Mouse (Mus musculus) left cerebral cortex, postnatal 4 days (tissue): ENCODE data around the gene Stra6. TPM values are rescaled to one million over a fixed set of nuclear protein-coding genes. Genes with fewer than 3 reads are reported as not detected.

ENCODE experiments used
- DNase-seq: peaks from one replicate; pipeline ENCODE4 v3.0.0-alpha.2; 2022
- intact Hi-C: fragments of 180-260 bp; cut with DNase I; formaldehyde crosslinking; loops from one replicate; pipeline ENCODE4 v1.15.1; 2025
- total RNA-seq, 2 experiments: library from RNA; stranded (reverse); gene quantifications; 2 replicates each; pipeline ENCODE4 v1.2.3; 2021

Stra6 gene
- total RNA-seq, 2 experiments from 2014 or later: 10.1 to 12.5 TPM

DNA sequence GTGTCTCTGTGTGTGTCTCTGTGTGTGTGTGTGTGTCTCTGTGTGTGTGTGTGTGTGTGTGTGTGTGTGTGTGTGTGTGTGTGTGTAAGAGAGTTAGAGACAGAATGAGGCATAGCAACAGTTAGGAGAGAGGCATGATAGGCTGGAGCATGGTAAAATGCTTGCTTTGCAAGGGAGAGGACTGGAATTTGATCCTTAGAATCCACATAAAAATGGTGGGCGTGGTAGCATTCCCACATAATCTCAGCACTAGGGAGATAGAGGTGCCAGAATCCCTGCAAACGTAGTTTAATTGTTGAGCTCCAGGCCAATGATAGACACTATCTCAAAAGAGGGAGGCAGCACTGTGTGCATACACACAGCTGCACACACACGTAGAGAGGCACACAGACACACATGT lies 61.5 kb downstream of the Stra6 start:
- no peak for DNase-seq
- intact Hi-C loops: no loop called here

DNA sequence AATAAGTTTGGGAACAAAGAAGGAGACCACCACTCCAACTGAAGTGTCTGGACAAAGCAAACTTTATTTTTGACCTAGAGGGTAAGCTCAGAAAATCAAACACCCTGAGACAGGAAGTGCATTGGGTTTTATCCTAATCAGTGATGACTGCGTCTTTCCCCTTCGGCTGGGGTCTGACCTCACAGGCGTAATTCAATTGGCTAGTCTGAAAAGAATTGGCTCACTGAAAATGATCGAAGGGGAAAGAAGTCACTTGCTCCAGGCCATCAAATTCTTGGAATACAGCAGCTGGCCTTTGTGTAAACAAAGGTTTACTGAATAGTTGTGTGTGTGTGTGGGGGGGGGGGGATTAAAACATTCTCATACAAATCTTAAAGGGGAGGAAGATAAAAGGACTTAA lies 62.2 kb downstream of the Stra6 start:
- no peak for DNase-seq
- intact Hi-C loops: no loop called here

DNA sequence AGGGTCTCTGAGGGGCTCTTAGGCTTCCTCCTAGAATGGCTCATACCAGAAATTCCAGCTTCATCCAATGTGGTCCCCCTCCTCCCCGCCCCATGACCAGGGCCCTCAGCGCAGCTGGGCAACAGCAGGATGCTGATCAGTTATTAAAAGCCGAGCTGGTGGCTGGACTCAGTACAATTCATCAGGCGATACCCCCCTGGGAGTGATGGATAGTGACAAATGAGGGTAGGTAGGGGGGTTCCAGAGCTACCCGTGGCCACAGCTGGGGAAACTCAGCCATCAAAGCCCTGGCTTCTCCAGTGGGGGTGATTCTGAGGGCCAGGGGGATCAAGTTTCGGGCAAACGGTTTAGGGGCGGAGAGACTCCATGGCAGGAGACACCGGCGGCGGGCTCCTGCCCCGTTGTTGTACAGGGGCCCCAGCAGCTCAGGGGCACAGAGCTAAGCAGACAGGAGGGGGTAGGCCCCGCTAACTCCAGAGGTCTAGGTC lies 65.4 kb downstream of the Stra6 start:
- intact Hi-C loops: no loop called here
- DNase-seq: no peak

DNA sequence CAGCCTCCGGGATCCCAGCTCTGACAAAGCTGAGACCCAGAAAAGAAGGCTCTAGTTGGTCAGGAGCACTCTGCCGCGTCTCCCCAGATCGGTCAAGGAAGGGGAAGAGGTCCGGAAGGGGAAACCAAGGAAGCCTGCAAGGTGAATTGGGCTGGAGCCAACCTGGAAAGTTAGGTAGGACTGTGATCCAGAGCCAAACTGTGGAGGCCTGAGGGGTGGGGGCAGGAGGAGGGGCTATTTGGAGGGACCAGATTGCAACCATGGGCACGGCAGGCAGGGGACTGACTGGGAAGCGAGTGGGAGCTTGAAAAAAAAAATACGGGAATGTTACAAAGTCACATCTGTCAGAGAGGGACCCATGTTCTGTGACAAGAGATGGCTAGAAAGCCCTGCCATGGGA lies 65.9 kb downstream of the Stra6 start:
- no peak for DNase-seq
- intact Hi-C loops: no loop called here

DNA sequence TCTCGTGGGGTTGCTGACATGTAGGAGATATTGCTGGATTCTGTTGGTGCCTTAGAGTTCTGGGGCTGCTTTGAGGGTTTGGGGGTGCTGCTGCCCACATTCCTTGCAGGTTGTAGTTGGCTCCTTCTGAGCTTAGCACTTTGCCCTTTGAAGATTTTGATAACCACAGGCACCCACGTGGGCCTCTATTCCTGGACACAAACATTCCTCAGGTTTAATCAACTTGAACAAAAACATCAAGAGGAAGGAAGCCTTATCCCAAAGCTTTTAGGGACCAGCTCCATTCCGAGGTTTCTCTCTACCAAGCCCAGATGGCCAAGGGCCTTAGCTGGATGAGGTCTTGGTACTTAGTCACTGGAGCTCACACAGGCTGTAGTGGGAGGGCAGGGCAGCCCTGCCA lies 67.3 kb downstream of the Stra6 start:
- DNase-seq: no peak
- intact Hi-C loops: no loop called here

DNA sequence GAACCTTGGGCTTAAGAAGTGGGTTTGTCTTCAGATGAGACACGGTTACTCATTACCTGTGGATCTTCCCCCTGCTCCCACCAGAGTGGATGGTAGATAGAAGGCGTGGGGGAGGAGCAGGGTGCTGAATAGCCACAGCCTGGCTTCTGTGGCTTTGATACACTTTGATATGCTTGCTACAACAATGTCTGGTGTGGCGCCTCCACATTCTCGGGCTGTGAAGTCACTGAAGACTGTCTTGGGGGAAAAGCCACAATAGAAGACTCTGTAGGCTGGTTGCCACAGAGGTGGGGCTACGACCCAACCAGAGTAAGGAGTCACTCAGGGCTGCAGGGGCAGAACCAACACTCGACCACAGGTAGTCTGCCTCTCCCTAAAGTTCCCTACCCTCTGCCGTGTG lies 68.1 kb downstream of the Stra6 start:
- intact Hi-C loops: no loop called here

DNA sequence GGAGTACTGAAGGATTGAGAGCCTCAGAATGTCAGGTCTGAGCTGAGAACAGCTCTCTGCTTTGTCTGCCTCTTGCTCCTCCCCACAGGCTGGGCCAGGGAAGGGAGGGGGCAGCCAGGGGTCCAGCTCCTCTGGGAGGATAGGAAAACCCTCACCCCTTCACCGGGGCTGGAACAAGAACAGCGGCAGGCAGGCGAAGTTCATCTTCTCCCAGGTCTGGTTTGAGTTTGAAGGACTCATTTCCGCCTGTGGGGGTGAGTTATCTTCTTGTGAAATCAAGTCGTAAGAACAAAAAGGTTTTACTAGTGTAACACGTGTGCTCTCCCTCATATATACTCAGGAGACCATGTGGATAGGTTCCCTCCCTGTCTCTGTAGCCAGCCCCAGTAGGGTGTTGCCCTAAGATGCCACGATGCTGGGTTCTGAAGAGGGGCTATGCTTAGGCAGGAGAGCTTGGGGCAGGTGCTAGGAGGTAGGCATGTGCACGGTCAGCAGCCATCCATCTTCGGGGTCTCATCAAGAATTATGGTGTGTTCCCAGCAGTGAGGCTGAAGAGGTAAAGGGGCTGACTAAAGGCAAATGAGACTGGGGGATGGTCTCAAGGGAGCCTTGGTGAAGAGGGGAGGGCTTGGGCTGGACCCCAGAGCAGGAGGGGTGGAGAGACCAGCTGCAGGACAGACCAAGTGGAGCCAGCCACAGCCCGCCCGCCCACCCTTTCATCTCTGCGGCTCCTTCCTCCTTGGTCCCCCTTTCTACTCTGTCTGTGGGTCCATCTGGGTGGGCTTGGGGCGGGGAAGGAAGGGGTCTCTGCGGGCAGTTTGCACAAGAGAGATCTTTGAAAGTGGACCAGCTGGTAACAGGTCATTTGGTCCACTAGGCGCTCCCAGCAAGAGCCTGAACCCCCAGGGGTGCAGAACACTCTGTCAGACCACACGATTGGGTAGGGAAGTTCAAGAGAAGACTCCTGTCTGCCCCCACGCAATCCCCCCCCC lies 70.6 kb downstream of the Stra6 start:
- intact Hi-C loops: no loop called here
- DNase-seq: peak; percentile 56

More for the DNA sequence above, 68.1 kb downstream of the Stra6 start:
- DNase-seq: no peak

DNA sequence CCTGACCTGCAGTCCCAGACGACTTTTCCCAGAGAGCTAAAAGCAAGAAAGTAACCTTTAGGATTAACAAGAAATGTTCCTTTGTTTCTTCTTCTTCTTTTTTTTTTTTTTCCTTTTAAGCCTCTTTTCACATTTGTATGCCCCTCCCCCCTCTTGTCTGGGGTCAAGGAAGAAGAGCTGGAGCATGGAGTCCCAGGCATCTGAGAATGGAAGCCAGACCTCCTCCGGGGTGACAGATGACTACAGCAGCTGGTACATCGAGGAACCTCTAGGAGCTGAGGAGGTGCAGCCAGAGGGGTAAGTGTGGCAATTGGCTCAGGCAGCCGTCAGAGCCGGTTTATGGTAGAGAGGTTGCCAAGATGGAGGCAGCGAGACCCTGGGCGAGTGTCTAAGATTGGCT lies 71.3 kb downstream of the Stra6 start:
- peak; percentile 91 for DNase-seq
- intact Hi-C loops: no loop called here

DNA sequence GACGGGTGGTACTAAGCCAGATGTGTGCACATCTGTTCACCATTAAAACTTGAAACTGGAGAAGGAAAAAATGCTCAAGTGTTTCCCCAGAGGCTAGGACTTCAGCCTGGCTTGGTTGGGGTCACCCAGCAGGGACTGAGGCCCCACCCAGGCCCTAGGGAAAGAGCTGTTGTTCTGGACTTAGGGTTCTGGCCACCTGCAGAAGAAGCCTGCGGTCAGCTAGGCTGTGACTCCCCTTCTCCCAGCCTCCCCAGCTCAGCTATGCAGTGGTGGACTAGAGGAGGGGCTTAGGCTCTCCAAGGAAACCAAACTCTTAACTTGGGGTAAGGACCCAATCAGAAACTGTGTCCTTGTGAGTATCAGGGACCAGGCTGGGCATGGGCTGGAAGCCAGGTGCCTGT lies 72.3 kb downstream of the Stra6 start:
- intact Hi-C loops: no loop called here
- DNase-seq: no peak

DNA sequence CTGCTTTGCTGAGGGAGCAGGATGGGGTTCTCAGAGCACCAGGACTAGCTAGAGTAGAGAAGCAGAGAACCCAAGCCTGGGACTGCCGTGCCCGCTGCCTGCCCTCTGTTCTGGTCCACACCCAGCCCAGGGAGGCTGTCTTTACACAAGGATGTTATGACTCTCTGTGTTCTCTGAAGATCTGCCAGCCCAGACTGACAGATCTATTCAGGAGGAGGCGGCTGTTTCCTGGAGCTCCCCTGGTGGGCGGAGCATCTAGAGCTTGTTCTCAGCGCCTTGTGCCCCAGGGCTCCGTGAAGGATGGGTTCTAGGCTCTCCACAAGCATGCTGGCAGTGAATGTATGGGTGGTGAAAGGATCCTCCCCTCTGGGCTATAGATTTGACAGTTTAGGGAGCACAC lies 76.4 kb downstream of the Stra6 start:
- intact Hi-C loops: no loop called here
- no peak for DNase-seq

DNA sequence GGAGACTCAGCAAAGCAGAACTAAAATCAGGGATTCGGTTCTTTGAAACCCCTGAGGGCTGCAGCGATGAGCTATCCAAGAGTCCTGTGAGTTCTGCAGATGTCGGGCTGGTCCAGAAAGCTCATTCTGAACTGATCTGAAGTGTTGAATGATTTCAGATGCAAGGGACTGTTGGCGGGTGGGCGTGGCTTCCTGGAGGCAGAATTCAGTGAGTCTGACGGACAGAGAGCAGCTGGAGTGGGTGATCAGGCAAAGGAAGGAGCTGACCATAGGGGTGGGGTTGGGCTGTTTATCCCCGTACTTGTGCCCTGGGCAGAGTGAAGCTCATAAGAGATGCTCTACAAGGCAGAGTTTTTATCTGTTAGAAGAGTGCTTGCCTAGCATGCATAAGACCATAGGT lies 79.8 kb downstream of the Stra6 start:
- intact Hi-C loops: no loop called here
- peak; percentile 45 for DNase-seq

DNA sequence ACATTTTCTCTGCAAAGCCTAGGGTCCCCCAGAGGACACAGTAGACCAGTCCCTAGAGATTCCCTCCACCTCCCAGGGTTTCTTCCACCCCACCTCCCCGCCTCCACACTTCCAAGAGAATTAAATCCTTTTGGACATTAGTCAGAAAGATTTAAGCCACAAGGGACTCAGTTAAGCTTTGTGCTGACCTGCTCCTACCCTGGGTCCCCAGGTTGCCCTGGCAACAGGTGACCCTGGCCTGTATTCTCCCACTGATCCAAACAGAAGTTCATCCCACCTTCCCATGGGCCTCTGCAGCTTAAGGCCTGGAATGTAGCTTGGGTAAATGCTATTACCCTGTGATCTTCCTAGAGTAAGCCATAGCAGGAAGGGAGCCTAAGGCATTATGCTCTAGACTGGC lies 81.1 kb downstream of the Stra6 start:
- DNase-seq: no peak
- intact Hi-C loops: no loop called here

DNA sequence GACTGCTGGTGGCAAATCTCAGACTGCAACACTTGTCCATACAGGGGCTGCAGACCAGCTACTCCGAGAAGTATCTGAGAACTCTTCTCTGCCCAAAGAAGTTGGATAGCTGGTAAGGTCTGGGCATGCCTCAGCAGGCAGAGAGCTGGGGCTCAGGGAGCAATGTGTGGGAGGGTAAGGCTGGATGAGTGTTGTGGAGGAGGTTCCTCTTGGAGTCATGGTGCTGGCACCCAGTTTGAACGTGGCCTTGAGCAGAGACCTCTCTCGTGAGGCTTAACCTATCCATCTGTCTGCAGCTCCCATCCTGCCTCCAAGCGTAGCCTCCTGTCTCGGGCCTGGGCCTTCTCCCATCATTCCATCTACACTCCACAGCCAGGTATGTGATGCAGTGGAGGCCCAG lies 81.8 kb downstream of the Stra6 start:
- intact Hi-C loops: no loop called here
- DNase-seq: no peak

DNA sequence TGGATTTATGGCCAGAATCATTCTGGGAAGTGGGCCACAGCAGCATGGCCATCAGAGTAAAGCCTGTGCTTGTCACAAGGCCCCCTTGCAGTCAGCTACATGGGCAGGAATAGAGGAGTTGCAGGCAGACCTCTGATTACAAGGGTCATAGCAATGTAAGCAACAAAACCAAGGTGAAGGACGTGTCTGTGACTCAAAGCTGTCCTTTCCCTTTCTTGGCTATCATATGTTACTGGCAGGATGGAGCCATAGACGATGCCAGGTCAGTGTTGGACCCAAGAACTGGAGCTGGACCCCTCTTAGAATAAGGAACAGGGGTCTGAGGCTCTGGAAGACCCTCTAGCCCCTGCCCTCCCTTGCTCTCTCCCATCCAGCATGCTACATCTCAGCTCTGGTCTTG lies 85.2 kb downstream of the Stra6 start:
- no peak for DNase-seq
- intact Hi-C loops: no loop called here

DNA sequence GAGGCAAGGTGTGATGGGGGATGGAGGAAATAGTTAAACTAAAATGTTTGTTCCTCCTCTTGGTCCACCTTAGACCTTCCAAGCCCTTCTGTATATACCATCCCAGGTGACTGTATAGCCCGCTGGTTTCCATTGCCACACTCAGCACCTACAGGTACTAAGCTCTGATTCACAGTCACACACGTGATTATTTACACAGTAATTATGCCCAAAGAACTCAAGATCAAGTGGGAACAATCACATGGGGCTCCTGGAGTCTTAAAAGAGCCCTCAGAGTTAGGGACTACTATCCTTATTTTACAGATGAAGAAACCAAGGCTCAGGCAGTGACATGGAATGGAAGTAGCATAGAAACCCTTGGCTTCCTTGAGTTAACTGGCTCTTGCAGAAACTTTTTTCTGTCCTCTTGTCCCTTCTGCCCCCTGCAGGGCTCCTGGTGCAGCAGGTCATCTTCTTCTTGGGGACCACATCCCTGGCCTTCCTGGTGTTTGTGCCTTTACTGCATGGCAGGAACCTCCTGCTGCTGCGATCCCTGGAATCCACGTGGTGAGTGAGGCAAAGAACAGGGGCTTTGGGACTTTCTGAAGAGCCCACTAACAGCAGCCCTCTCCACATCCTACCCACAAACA lies 87.3 kb downstream of the Stra6 start:
- intact Hi-C loops: no loop called here
- no peak for DNase-seq

DNA sequence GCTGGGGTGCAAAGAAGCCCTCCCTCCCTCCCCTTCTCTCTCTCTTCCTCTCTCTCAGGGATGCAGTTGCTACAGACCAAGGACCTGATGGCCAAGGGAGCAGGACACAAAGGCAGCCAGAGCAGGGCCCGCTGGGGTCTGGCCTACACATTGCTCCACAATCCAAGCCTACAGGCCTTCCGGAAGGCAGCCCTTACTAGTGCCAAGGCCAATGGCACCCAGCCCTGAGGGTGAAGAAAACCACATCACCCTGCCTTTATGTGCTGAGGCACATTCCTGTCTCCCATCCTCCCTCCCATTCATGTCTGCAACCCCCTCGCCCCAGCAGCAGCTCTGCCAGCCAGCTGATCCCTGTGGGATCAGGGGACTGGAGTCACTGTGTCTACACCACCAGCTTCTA lies 89.5 kb downstream of the Stra6 start:
- intact Hi-C loops: no loop called here
- peak; percentile 51 for DNase-seq

DNA sequence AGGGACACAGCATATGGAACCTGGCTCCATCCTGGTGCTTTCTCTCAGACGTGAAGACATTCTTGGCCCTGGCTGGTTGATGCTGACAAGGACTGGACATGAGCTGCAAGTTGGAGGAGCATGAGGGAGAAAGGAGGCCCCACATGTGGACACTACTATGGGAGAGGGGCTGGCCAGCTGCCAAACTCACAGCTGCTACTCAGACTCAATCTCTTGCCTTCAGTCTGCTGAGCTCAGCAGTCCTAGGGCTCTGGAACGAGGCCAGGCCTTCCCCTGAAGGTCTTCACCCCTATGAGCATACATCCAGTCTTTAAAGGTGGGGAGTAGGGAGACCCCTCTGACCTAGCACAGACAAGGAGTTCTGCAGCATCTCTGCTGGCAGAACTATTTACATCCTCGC lies 91.8 kb downstream of the Stra6 start:
- DNase-seq: peak; percentile 96
- intact Hi-C loops: no loop called here

DNA sequence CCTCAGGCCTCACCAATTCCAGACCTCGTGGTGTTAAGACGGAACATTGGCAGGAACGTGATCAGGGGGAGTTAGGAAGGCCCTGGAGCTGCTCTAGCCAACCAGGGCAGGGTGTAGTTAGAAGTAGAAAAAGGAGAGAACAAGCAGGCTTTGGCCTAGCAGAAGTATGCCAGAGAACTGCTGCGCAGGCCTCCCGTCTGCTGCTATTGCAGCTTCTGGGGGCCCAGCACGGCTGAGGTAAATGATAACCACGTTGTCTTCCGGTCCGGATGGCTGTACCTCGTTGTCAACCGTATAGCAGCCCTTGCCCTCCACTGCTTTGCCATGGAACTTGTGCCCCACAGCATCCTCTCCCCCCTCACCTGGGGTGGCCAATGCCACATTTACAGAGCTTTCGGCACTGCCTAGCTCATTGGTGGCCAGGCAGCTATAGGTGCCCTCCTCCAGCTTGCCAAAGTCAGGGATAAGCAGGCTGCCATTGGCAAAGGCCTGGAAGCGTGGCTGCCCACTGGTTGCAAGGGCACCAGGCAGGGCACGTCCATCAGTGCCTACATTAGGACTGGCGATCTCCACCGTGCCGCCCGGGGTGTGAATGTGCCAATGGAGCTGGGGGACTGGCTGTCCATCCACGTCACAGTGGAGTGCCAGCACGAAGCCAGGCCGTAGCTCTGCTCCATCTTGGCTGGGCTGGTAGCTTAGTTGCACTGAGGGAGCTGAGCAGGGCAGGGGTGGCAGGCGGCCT lies 93.4 kb downstream of the Stra6 start:
- intact Hi-C loops: no loop called here
- peak; percentile 49 for DNase-seq

DNA sequence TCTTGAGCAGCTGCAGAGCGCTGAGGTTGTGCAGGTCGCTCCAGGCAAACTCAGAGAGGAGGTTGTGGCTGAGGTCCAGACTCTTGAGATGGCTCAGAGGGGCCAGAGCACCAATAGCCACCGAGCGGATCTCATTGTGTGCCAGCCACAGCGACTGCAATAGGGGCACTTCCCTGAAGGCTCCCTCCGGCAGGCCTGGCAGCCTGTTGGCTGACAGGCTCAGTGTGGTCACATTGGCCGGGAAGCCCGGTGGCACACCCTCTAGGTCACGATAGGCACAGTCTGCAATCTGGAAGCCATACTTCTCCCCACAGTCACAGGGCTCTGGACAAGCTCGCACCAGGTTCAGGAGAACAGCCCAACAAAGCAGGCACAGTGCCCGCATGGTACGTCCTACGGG lies 94.2 kb downstream of the Stra6 start:
- peak; percentile 71 for DNase-seq
- intact Hi-C loops: no loop called here

DNA sequence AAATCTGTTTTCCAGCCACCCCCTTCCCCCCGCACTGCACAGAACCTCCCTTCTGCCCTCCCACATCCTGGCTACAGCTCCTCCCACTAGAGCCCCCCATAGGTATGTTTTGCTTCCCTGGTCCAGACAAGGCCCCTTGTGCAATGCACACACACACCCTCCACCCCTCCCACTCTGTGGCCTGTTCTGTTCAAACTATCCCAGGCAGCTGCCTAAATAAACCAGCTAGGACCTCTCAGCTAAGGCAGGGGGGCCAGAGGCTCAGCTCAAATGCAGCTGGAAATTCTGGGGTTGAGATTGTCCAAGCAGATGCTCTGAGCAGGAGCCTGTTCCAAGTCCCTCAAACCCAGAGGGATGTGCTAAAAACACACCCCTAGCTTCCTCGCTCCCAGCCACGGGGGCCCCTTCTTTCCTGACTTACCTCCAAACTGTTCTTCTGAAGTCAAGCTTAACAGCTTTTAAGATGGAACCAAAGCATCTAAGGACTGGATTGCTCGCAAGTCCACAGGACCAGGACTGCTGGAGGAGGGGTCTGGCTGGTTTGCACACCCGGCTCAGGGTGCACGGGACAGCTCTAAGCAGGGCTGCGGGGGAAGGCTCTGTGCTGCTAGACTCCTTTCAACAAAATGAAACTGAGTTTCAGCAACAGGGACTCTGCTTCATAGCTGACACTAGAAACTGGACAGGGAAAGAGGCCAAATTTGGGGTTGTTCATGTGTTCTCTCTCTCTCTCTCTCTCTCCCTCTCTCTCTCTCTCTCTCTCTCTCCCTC lies 95.1 kb downstream of the Stra6 start:
- DNase-seq: peak; percentile 35
- intact Hi-C loops: no loop called here

DNA sequence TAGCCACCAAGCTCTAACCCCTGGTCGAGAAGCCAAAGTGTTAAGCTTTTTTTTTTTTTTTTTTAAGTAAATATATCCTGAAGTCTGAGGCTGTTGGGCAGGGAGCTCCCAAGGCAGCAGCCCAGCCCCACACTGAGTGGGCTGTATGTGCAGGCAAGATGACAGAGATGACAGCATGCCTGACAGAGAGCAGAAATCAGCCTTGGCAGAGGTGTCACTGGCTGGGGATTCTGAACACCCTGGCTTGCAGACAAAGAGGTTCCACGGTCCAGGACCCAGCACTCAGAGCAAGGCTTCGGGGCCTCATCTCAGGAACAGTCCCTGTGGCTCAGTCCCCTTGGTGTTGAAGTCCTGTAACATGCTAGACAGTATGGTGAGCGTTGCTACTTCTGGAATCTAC lies 96.3 kb downstream of the Stra6 start:
- intact Hi-C loops: no loop called here

More for the DNA sequence above, 96.3 kb downstream of the Stra6 start:
- peak; percentile 51 for DNase-seq
